Mouse (Mus musculus): Measurements from ENCODE around the gene Cecr2. TPM values are rescaled to one million over a fixed set of nuclear protein-coding genes. Genes with fewer than 3 reads are reported as not detected.
"Not testable (repeated sequence)": the region's sequence is repeated elsewhere in the genome, so short reads cannot be mapped to it uniquely, and the experiment has no call there.

Gene Cecr2
- polyA plus RNA-seq, 1 experiment from 2014 or later: not detected

DNA sequence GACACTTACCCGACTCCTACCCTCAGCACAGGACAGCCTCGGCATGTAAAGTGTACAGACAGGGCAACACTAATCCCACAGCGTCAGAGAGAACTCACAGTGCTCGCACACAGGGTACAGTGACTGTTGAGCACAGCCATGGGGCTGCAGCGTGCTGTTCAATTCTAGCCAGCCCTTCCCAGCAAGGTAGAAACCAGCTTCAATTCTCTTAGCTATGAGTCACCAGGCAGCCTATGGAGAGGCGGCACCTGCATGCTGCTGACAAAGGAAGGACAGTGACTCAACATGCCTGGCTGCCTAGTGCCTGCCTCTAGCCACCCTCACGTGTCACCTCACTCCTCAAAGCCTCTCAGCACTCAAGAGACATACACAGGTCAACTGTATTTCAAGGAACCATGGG is 131.8 kb downstream of the Cecr2 start:
- peaks cover 89% of the 10 kb centered on the region for H3K36me3 ChIP-seq (ENCODE audit: inconsistent target)
- no peak overlapping the region for H3K27ac ChIP-seq
- H3K4me3 ChIP-seq (ENCODE audit: inconsistent target): no peak overlapping the region
- WGBS (ENCODE audit: missing documents): 91% methylated on average over 7 of the region's 7 CpGs
- peaks cover 53% of the 10 kb centered on the region for H3K79me2 ChIP-seq (ENCODE audit: inconsistent target)

- H3K36me3 ChIP-seq (ENCODE audit: inconsistent target): peaks cover 90% of the 10 kb centered on the region
- H3K4me3 ChIP-seq (ENCODE audit: inconsistent target): no peak overlapping the region
- H3K27ac ChIP-seq: no peak overlapping the region
- peaks cover 62% of the 10 kb centered on the region for H3K79me2 ChIP-seq (ENCODE audit: inconsistent target)
- 77% methylated on average over 4 of the region's 4 CpGs for WGBS (ENCODE audit: missing documents)
Measured at GRCm38 (mm10) chr6:120798905-120799304, 132.7 kb downstream of the Cecr2 start.

- peaks cover 69% of the 10 kb centered on the region for H3K79me2 ChIP-seq (ENCODE audit: inconsistent target)
- peaks cover 90% of the 10 kb centered on the region for H3K36me3 ChIP-seq (ENCODE audit: inconsistent target)
- no peak overlapping the region for H3K27ac ChIP-seq
- WGBS (ENCODE audit: missing documents): 67% methylated on average over 4 of the region's 4 CpGs
- no peak overlapping the region for H3K4me3 ChIP-seq (ENCODE audit: inconsistent target)
Measured at GRCm38 (mm10) chr6:120799581-120800041, 133.4 kb downstream of the Cecr2 start.

DNA sequence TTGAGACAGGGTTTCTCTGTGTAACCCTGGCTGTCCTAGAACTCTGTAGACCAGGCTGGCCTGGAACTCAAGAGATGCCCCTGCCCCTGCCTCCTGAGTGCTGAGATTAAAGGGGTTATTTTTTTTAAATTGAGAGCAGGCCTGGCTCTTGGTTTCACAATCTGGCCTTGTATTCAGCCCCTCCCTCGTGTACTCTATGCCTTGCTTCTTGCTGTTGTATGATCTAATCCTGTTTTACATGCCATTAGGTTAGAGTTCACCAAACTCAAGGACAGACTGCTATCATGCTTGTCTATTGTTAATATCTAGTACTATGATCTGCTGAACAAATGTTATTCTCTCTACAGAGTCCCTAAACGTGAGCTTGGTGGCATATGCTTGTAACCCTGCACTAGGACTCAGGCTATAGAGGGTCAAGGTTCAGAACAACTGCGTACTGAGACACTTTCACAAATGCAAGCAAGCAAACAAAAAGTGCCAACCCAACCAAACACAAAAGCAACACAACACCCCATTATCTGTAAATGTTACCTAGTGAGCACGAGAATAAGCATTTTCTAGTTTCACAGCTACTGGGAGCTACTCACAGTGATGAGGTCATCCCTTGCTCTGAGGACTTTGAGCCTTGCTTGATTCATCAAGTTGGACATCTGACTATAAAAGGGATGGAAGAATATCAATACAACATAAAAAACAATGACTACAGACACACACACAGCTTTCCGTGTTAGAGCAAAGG is 141.0 kb downstream of the Cecr2 start:
- Histone ChIP-seq H3K27ac (no peak overlapping the region), H3K36me3 (ENCODE audit: inconsistent target) (peaks cover 89% of the 10 kb centered on the region), H3K4me3 (ENCODE audit: inconsistent target) (no peak overlapping the region), H3K79me2 (ENCODE audit: inconsistent target) (peaks cover 100% of the 10 kb centered on the region)
- 94% methylated on average over 5 of the region's 5 CpGs for WGBS (ENCODE audit: missing documents)

- Histone ChIP-seq H3K4me3 (ENCODE audit: inconsistent target) (no peak overlapping the region), H3K27ac (no peak overlapping the region), H3K36me3 (ENCODE audit: inconsistent target) (peaks cover 83% of the 10 kb centered on the region), H3K79me2 (ENCODE audit: inconsistent target) (peaks cover 97% of the 10 kb centered on the region)
- WGBS (ENCODE audit: missing documents): 91% methylated on average over 4 of the region's 4 CpGs
Measured at GRCm38 (mm10) chr6:120807738-120808081, 141.5 kb downstream of the Cecr2 start.

- H3K36me3 ChIP-seq (ENCODE audit: inconsistent target): peaks cover 45% of the 10 kb centered on the region
- H3K4me3 ChIP-seq (ENCODE audit: inconsistent target); H3K27ac ChIP-seq: not testable (repeated sequence)
- H3K79me2 ChIP-seq (ENCODE audit: inconsistent target): peaks cover 55% of the 10 kb centered on the region
- 100% methylated on average over 3 of the region's 10 CpGs for WGBS (ENCODE audit: missing documents)
Measured at GRCm38 (mm10) chr6:120811999-120812398, 145.8 kb downstream of the Cecr2 start.

- peak overlapping the region; percentile 88; the same call in 1 of the 2 replicates for H3K27ac ChIP-seq
- peaks cover 56% of the 10 kb centered on the region for H3K79me2 ChIP-seq (ENCODE audit: inconsistent target)
- no peak overlapping the region; the same call in 1 of the 2 replicates for H3K4me3 ChIP-seq (ENCODE audit: inconsistent target)
- peaks cover 25% of the 10 kb centered on the region for H3K36me3 ChIP-seq (ENCODE audit: inconsistent target)
- WGBS (ENCODE audit: missing documents): 95% methylated on average over 2 of the region's 2 CpGs
Measured at GRCm38 (mm10) chr6:120819294-120819693, 153.1 kb downstream of the Cecr2 start.

DNA sequence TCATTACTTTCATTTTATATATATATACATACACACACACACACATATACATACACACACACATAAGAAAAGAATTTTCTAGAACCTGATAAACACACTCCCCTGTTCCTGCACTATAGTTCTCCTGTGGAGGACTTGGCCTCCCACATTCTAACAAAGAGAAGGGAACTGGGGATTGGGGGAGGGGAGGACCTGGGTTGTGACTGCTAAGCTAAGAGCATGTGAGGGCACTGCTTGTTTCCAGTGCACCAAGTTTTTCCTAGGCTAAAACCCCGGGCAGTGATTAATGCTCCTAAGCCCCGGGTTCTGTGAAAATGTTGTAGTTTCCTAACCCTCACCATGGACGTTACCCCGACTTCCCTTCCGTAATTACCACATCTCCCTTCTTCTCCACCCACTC is 154.0 kb downstream of the Cecr2 start:
- WGBS (ENCODE audit: missing documents): 14% methylated on average over 4 of the region's 5 CpGs
- Histone ChIP-seq H3K79me2 (ENCODE audit: inconsistent target) (peaks cover 56% of the 10 kb centered on the region), H3K4me3 (ENCODE audit: inconsistent target) (peak overlapping the region; percentile 86), H3K36me3 (ENCODE audit: inconsistent target) (peaks cover 25% of the 10 kb centered on the region), H3K27ac (peak overlapping the region; percentile 88)

Other genes starting within 250 kb of the Cecr2 start
- gene Il17ra, start 203.1 kb upstream of the Cecr2 start, polyA plus RNA-seq (2018): 11.0 to 16.8 TPM (median 11.8 TPM) in 3 replicates
- not detected in 3 replicates for gene Tmem121b, start 172.6 kb upstream of the Cecr2 start, polyA plus RNA-seq (2018)
- 4.1 to 8.2 TPM (median 7.3 TPM) in 3 replicates for gene Hdhd5, start 135.1 kb upstream of the Cecr2 start, polyA plus RNA-seq (2018)
- 0.07 to 0.12 TPM in 2 of 3 replicates, not detected in the other for gene Slc25a18, start 107.2 kb downstream of the Cecr2 start, polyA plus RNA-seq (2018)
- 284 to 395 TPM (median 322 TPM) in 3 replicates for gene Atp6v1e1, start 156.4 kb downstream of the Cecr2 start, polyA plus RNA-seq (2018)
- 12.7 to 31.2 TPM (median 22.5 TPM) in 3 replicates for gene Bcl2l13, start 169.8 kb downstream of the Cecr2 start, polyA plus RNA-seq (2018)

All from macrophage (primary cell).